Mouse (Mus musculus) lung, adult 2 months (tissue): Measurements from ENCODE around the gene Adamts17.

ENCODE experiments used
- CTCF ChIP-seq: fragments of 200-500 bp; IDR thresholded peaks from 2 replicates; pipeline ENCODE4 v1.5.1; 2011; ENCODE audit warnings: mild to moderate bottlenecking, low read length, control low read depth; ENCODE audit not compliant: insufficient read depth
- POLR2A ChIP-seq: fragments of 200-500 bp; IDR thresholded peaks from 2 replicates; pipeline ENCODE4 v1.6.1; 2011; ENCODE audit warnings: low read depth, mild to moderate bottlenecking, control low read depth, low read length, borderline replicate concordance; ENCODE audit errors: extremely low read depth

GRCm38 (mm10) chr7:67064627-67065305, 225.2 kb downstream of the Adamts17 start:
- TF ChIP-seq CTCF = no peak
- no peak for TF ChIP-seq POLR2A
